Mouse (Mus musculus): ENCODE measurements around the gene Epb41. TPM values are rescaled to one million over a fixed set of nuclear protein-coding genes. Genes with fewer than 3 reads are reported as not detected.

Gene Epb41
- polyA plus RNA-seq, 1 experiment from 2014 or later: 59.6 TPM

DNA sequence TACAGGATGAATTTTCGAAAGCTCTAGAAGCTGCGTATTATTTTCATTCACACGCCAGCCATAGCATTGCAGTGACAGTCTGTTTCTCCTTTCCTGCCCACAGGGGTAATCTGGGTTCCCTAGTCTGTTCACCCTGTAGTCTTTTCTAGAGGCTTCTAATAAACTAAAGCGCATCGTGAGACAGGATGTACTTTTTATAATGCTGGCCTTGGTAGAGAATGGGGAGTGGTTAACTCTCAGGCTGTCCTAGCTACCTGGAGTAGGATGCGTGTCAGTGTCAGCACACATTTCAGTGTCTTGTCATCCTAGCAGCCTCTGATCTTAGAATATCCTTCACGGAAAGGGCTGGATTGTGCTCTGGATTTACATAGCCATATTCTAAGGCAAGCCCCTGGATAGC lies 193.8 kb downstream of the Epb41 start:
- Histone ChIP-seq H3K4me3 (ENCODE audit: low read depth, low read length) (no peak overlapping the region), H3K27me3 (replicated peaks; ENCODE audit: control insufficient read depth, insufficient read depth, low read length) (no peaks in the 10 kb centered on the region), H3K9ac (ENCODE audit: low read length) (no peak overlapping the region), H3K27ac (ENCODE audit: low read depth) (no peak overlapping the region), H3K36me3 (ENCODE audit: control insufficient read depth, insufficient read depth, low read length) (peaks cover 19% of the 10 kb centered on the region), H3K9me3 (ENCODE audit: control insufficient read depth, low read length) (no peaks in the 10 kb centered on the region), H3K4me1 (replicated peaks; ENCODE audit: control insufficient read depth, insufficient read depth, low read length) (peaks cover 26% of the 10 kb centered on the region), H3K4me2 (ENCODE audit: low read length) (no peak overlapping the region)
- 82% methylated on average over 7 of the region's 7 CpGs for WGBS
- no peak for DNase-seq (ENCODE audit: low spot score)
- no peak for ATAC-seq (replicated peaks; ENCODE audit: low FRiP score, low TSS enrichment, low read depth)

DNA sequence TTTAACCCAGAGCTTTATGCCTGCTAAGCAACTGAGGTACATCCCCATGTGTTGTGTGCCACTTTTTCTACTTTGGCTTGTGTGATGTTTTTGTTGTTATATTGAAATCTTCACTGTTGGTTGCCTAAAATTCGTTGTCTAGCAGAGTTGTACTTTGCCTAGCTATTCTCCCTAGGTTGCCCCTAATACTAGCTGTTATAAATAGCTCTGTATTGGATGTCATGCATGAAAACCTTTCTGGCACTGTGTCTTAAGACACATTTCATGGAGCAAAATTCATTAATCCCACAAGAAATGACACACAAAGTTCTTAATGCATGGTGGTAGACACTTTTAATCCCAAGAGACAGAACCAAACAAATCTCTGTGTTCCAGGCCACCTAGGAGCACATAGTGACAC lies 195.4 kb downstream of the Epb41 start:
- H3K4me2 ChIP-seq (ENCODE audit: low read length): no peak overlapping the region

DNA sequence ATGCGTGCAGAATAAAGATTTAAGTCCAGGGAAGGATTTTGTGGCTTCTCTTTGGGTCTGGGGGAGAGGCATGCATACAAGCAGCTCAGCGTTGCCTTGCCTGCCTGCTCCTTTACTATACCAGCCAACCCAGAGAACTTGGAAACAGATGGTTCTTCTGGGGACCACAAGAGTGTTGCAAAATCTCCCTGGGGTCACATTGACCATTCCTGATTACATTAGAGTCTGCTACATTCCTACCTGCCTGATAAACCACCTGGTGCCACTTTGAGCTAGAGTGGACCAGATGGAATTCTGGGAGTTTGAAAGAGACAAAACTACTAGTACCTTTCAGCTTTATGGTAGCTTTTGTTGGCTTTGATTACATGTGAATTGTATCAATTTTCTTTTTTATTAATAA lies 198.3 kb downstream of the Epb41 start:
- Histone ChIP-seq H3K4me2 (ENCODE audit: low read length) (no peak overlapping the region), H3K27me3 (replicated peaks; ENCODE audit: control insufficient read depth, insufficient read depth, low read length) (no peaks in the 10 kb centered on the region), H3K9ac (ENCODE audit: low read length) (no peak overlapping the region), H3K4me1 (replicated peaks; ENCODE audit: control insufficient read depth, insufficient read depth, low read length) (peaks cover 45% of the 10 kb centered on the region), H3K27ac (ENCODE audit: low read depth) (no peak overlapping the region), H3K36me3 (ENCODE audit: control insufficient read depth, insufficient read depth, low read length) (no peaks in the 10 kb centered on the region), H3K9me3 (ENCODE audit: control insufficient read depth, low read length) (no peaks in the 10 kb centered on the region), H3K4me3 (ENCODE audit: low read depth, low read length) (no peak overlapping the region)
- no peak for DNase-seq (ENCODE audit: low spot score)
- 82% methylated on average over 2 of the region's 2 CpGs for WGBS
- no peak for ATAC-seq (replicated peaks; ENCODE audit: low FRiP score, low TSS enrichment, low read depth)

More for the DNA sequence above, 195.4 kb downstream of the Epb41 start:
- Histone ChIP-seq H3K9ac (ENCODE audit: low read length) (no peak overlapping the region), H3K27ac (ENCODE audit: low read depth) (no peak overlapping the region), H3K36me3 (ENCODE audit: control insufficient read depth, insufficient read depth, low read length) (peaks cover 5% of the 10 kb centered on the region), H3K27me3 (replicated peaks; ENCODE audit: control insufficient read depth, insufficient read depth, low read length) (no peaks in the 10 kb centered on the region), H3K4me3 (ENCODE audit: low read depth, low read length) (no peak overlapping the region), H3K9me3 (ENCODE audit: control insufficient read depth, low read length) (no peaks in the 10 kb centered on the region), H3K4me1 (replicated peaks; ENCODE audit: control insufficient read depth, insufficient read depth, low read length) (peaks cover 40% of the 10 kb centered on the region)
- DNase-seq (ENCODE audit: low spot score) (no peak), ATAC-seq (replicated peaks; ENCODE audit: low FRiP score, low TSS enrichment, low read depth) (no peak)
- 74% methylated on average over 1 of the region's 1 CpGs for WGBS

GRCm38 (mm10) chr4:131875242-131875641 lies 199.9 kb downstream of the Epb41 start:
- 33% methylated on average over 3 of the region's 3 CpGs for WGBS
- Histone ChIP-seq H3K9ac (ENCODE audit: low read length) (peak overlapping the region; percentile 100), H3K27me3 (replicated peaks; ENCODE audit: control insufficient read depth, insufficient read depth, low read length) (no peaks in the 10 kb centered on the region), H3K9me3 (ENCODE audit: control insufficient read depth, low read length) (no peaks in the 10 kb centered on the region), H3K27ac (ENCODE audit: low read depth) (no peak overlapping the region), H3K4me1 (replicated peaks; ENCODE audit: control insufficient read depth, insufficient read depth, low read length) (peaks cover 40% of the 10 kb centered on the region), H3K4me2 (ENCODE audit: low read length) (peak overlapping the region; percentile 89), H3K4me3 (ENCODE audit: low read depth, low read length) (peak overlapping the region; percentile 96), H3K36me3 (ENCODE audit: control insufficient read depth, insufficient read depth, low read length) (no peaks in the 10 kb centered on the region)
- DNase-seq (ENCODE audit: low spot score) (no peak), ATAC-seq (replicated peaks; ENCODE audit: low FRiP score, low TSS enrichment, low read depth) (no peak)

DNA sequence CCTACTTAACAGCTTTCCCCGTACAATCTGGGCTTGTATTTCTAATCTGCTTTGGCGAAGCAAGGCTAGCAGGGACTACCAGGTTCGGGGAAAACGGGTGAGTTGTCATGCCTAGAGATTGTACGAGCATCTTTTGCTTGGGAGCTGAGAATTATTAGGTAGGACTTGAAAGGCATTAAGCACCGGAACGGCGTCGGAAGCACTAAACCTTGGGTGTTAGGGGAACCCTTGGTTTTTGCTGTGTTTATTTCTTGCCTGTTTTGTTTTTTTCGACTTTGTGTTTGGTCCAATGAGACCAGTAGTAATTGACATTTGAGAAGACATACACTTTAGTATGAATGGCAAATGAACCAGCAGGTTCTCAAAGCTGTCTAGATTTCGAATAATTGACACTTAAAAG lies 200.6 kb downstream of the Epb41 start:
- ATAC-seq (replicated peaks; ENCODE audit: low FRiP score, low TSS enrichment, low read depth) (no peak), DNase-seq (ENCODE audit: low spot score) (no peak)
- Histone ChIP-seq H3K4me2 (ENCODE audit: low read length) (peak overlapping the region; percentile 89), H3K27ac (ENCODE audit: low read depth) (peak overlapping the region; percentile 100), H3K4me3 (ENCODE audit: low read depth, low read length) (peak overlapping the region; percentile 96), H3K27me3 (replicated peaks; ENCODE audit: control insufficient read depth, insufficient read depth, low read length) (no peaks in the 10 kb centered on the region), H3K4me1 (replicated peaks; ENCODE audit: control insufficient read depth, insufficient read depth, low read length) (peaks cover 35% of the 10 kb centered on the region), H3K36me3 (ENCODE audit: control insufficient read depth, insufficient read depth, low read length) (no peaks in the 10 kb centered on the region), H3K9me3 (ENCODE audit: control insufficient read depth, low read length) (no peaks in the 10 kb centered on the region), H3K9ac (ENCODE audit: low read length) (peak overlapping the region; percentile 100)
- WGBS: 2% methylated on average over 11 of the region's 11 CpGs

- Histone ChIP-seq H3K4me3 (ENCODE audit: low read depth, low read length) (peak overlapping the region; percentile 96), H3K4me1 (replicated peaks; ENCODE audit: control insufficient read depth, insufficient read depth, low read length) (peaks cover 35% of the 10 kb centered on the region), H3K27ac (ENCODE audit: low read depth) (peak overlapping the region; percentile 100), H3K27me3 (replicated peaks; ENCODE audit: control insufficient read depth, insufficient read depth, low read length) (no peaks in the 10 kb centered on the region), H3K36me3 (ENCODE audit: control insufficient read depth, insufficient read depth, low read length) (no peaks in the 10 kb centered on the region), H3K4me2 (ENCODE audit: low read length) (peak overlapping the region; percentile 89), H3K9me3 (ENCODE audit: control insufficient read depth, low read length) (no peaks in the 10 kb centered on the region), H3K9ac (ENCODE audit: low read length) (peak overlapping the region; percentile 100)
- ATAC-seq (replicated peaks; ENCODE audit: low FRiP score, low TSS enrichment, low read depth) (peak; percentile 7; the same call in 1 of the 2 replicates), DNase-seq (ENCODE audit: low spot score) (no peak)
- WGBS: under 1% methylated on average over 20 of the region's 20 CpGs
Measured at GRCm38 (mm10) chr4:131874169-131874536, 201.0 kb downstream of the Epb41 start.

Small RNA genes lying within 50 kb of the gene (microRNA-seq; reads per million reads assigned to microRNA genes)
- not detected for gene Gm27445

Other genes with a start within 250 kb of the Epb41 start
- gene Ptpru, start 237.0 kb downstream of the Epb41 start, polyA plus RNA-seq (2014; fragmentation: Nextera tagmentation; extraction: Ambion mirVana): 5.4 and 5.7 TPM in 2 replicates
- 59.3 and 62.3 TPM in 2 replicates for gene Mecr, start 231.9 kb downstream of the Epb41 start, polyA plus RNA-seq (2014; fragmentation: Nextera tagmentation; extraction: Ambion mirVana)
- 102 and 103 TPM in 2 replicates for gene Srsf4, start 201.7 kb downstream of the Epb41 start, polyA plus RNA-seq (2014; fragmentation: Nextera tagmentation; extraction: Ambion mirVana)
- 1.9 and 2.3 TPM in 2 replicates for gene Tmem200b, start 153.6 kb downstream of the Epb41 start, polyA plus RNA-seq (2014; fragmentation: Nextera tagmentation; extraction: Ambion mirVana)
- 0.09 TPM in 1 of 2 replicates, not detected in the other for gene Gm10300, start 624 bp downstream of the Epb41 start, polyA plus RNA-seq (2014; fragmentation: Nextera tagmentation; extraction: Ambion mirVana)
- gene Oprd1, start 69.2 kb upstream of the Epb41 start, polyA plus RNA-seq (2014; fragmentation: Nextera tagmentation; extraction: Ambion mirVana): 0.24 and 0.38 TPM in 2 replicates
- 100 and 111 TPM in 2 replicates for gene Ythdf2, start 137.0 kb upstream of the Epb41 start, polyA plus RNA-seq (2014; fragmentation: Nextera tagmentation; extraction: Ambion mirVana)
- 31.6 and 36.0 TPM in 2 replicates for gene Gmeb1, start 186.3 kb upstream of the Epb41 start, polyA plus RNA-seq (2014; fragmentation: Nextera tagmentation; extraction: Ambion mirVana)
- gene Taf12, start 199.1 kb upstream of the Epb41 start, polyA plus RNA-seq (2014; fragmentation: Nextera tagmentation; extraction: Ambion mirVana): 36.8 and 43.6 TPM in 2 replicates
- 1.6 and 1.7 TPM in 2 replicates for gene Rab42, start 228.1 kb upstream of the Epb41 start, polyA plus RNA-seq (2014; fragmentation: Nextera tagmentation; extraction: Ambion mirVana)